Mouse (Mus musculus) ES-Bruce4 (cell line): ENCODE data around the gene Ramp3.

Experiments used
- CTCF ChIP-seq: IDR thresholded peaks from one replicate; pipeline ENCODE4 v1.8.1; 2011; ENCODE audit warnings: low read depth, low read length
- POLR2A ChIP-seq: IDR thresholded peaks from one replicate; pipeline ENCODE4 v1.8.1; 2011; ENCODE audit warnings: low read length; ENCODE audit not compliant: insufficient read depth

DNA sequence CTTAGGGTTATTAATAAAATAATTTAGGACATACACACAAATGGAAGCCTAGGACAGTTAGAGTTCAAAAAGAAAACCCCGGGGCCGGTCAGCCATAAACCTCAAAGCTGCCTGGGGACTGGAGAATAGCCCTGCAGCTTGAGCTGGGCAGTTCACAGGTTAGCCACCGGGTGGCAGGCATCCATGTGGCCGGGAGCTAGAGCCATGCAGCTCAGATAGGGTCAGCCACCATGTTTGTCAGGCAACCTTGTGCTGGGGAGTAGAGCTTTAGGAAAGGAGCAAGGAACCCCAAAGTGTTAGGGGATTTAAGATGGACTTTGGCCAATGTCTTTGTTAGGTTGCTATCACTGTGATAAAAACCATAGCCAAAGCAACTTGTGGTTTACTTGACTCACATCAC is 29.8 kb upstream of the Ramp3 start:
- TF ChIP-seq POLR2A (no peak), CTCF (peak; percentile 88)
